Mouse (Mus musculus): ENCODE results near the gene Paqr5. TPM values are rescaled to one million over a fixed set of nuclear protein-coding genes. Genes with fewer than 3 reads are reported as not detected.

The Paqr5 gene
- polyA plus RNA-seq, 1 experiment = 0.02 TPM

GRCm38 (mm10) chr9:62035806-62036205 lies 9.2 kb upstream of the Paqr5 start:
- no peaks in the 10 kb centered on the region for H3K27me3 ChIP-seq (ENCODE audit: control insufficient read depth, insufficient read depth, insufficient read length)
- H3K79me2 ChIP-seq (ENCODE audit: control insufficient read depth, insufficient read depth) = no peaks in the 10 kb centered on the region
- no peaks in the 10 kb centered on the region for H3K36me3 ChIP-seq (ENCODE audit: control insufficient read depth, insufficient read depth)
- TF ChIP-seq MYOD1 (IDR thresholded peaks at IDR 0.05; ENCODE audit: control insufficient read depth in 1 of 3, insufficient read length in 2 of 3, low read depth in 2 of 3) (no peak), POLR2AphosphoS2 (IDR thresholded peaks at IDR 0.05; ENCODE audit: insufficient read length, low read depth) (no peak), REST (IDR thresholded peaks at IDR 0.05; ENCODE audit: insufficient read depth, insufficient read length) (no peak), MYOG (IDR thresholded peaks at IDR 0.05; ENCODE audit: control insufficient read depth in 1 of 3, insufficient read depth in 1 of 3, insufficient read length in 2 of 3, low read depth in 2 of 3) (no peak), TCF3 (IDR thresholded peaks at IDR 0.05; ENCODE audit: insufficient read length, low read depth) (no peak), TCF12 (IDR thresholded peaks at IDR 0.05; ENCODE audit: insufficient read depth, poor library complexity, severe bottlenecking) (no peak), E2F4 (IDR thresholded peaks at IDR 0.05; ENCODE audit: insufficient read depth) (no peak), SRF (IDR thresholded peaks at IDR 0.05; ENCODE audit: control insufficient read depth, insufficient read length, low read depth) (no peak), MAX (IDR thresholded peaks at IDR 0.05; ENCODE audit: low read depth) (no peak), CEBPB (IDR thresholded peaks at IDR 0.05; ENCODE audit: insufficient read depth, poor library complexity, severe bottlenecking) (no peak), USF1 (IDR thresholded peaks at IDR 0.05; ENCODE audit: low read depth) (no peak), POLR2A (IDR thresholded peaks at IDR 0.05; ENCODE audit: insufficient read length, low read depth) (no peak)
- H3K4me2 ChIP-seq (ENCODE audit: low read depth) = no peak overlapping the region
- H3K4me3 ChIP-seq = no peak overlapping the region
- no peak overlapping the region for H3ac ChIP-seq (ENCODE audit: control insufficient read depth, insufficient read length)

- H3ac ChIP-seq (ENCODE audit: control insufficient read depth, insufficient read length) = no peak overlapping the region
- no peak for TF ChIP-seq MYOG (IDR thresholded peaks at IDR 0.05; ENCODE audit: control insufficient read depth in 1 of 3, insufficient read depth in 1 of 3, insufficient read length in 2 of 3, low read depth in 2 of 3)
- no peak for TF ChIP-seq USF1 (IDR thresholded peaks at IDR 0.05; ENCODE audit: low read depth)
- no peak for TF ChIP-seq SRF (IDR thresholded peaks at IDR 0.05; ENCODE audit: control insufficient read depth, insufficient read length, low read depth)
- no peak for TF ChIP-seq MYOD1 (IDR thresholded peaks at IDR 0.05; ENCODE audit: control insufficient read depth in 1 of 3, insufficient read length in 2 of 3, low read depth in 2 of 3)
- TF ChIP-seq E2F4 (IDR thresholded peaks at IDR 0.05; ENCODE audit: insufficient read depth) = no peak
- TF ChIP-seq TCF12 (IDR thresholded peaks at IDR 0.05; ENCODE audit: insufficient read depth, poor library complexity, severe bottlenecking) = no peak
- no peak for TF ChIP-seq TCF3 (IDR thresholded peaks at IDR 0.05; ENCODE audit: insufficient read length, low read depth)
- no peak for TF ChIP-seq POLR2AphosphoS2 (IDR thresholded peaks at IDR 0.05; ENCODE audit: insufficient read length, low read depth)
- TF ChIP-seq REST (IDR thresholded peaks at IDR 0.05; ENCODE audit: insufficient read depth, insufficient read length) = no peak
- no peak for TF ChIP-seq CEBPB (IDR thresholded peaks at IDR 0.05; ENCODE audit: insufficient read depth, poor library complexity, severe bottlenecking)
- TF ChIP-seq MAX (IDR thresholded peaks at IDR 0.05; ENCODE audit: low read depth) = no peak
- no peak for TF ChIP-seq POLR2A (IDR thresholded peaks at IDR 0.05; ENCODE audit: insufficient read length, low read depth)
- H3K4me3 ChIP-seq = no peak overlapping the region
- no peaks in the 10 kb centered on the region for H3K79me2 ChIP-seq (ENCODE audit: control insufficient read depth, insufficient read depth)
- H3K4me2 ChIP-seq (ENCODE audit: low read depth) = no peak overlapping the region
- H3K36me3 ChIP-seq (ENCODE audit: control insufficient read depth, insufficient read depth) = no peaks in the 10 kb centered on the region
- H3K27me3 ChIP-seq (ENCODE audit: control insufficient read depth, insufficient read depth, insufficient read length) = peaks cover 15% of the 10 kb centered on the region
Measured at GRCm38 (mm10) chr9:62032206-62032605, 5.5 kb upstream of the Paqr5 start.

GRCm38 (mm10) chr9:62028072-62028471 lies 1.4 kb upstream of the Paqr5 start:
- Histone ChIP-seq H3K79me2 (ENCODE audit: control insufficient read depth, insufficient read depth) (no peaks in the 10 kb centered on the region), H3K36me3 (ENCODE audit: control insufficient read depth, insufficient read depth) (no peaks in the 10 kb centered on the region), H3K4me3 (no peak overlapping the region), H3ac (ENCODE audit: control insufficient read depth, insufficient read length) (no peak overlapping the region), H3K27me3 (ENCODE audit: control insufficient read depth, insufficient read depth, insufficient read length) (peaks cover 26% of the 10 kb centered on the region), H3K4me2 (ENCODE audit: low read depth) (no peak overlapping the region)
- TF ChIP-seq E2F4 (IDR thresholded peaks at IDR 0.05; ENCODE audit: insufficient read depth) (no peak), MYOG (IDR thresholded peaks at IDR 0.05; ENCODE audit: control insufficient read depth in 1 of 3, insufficient read depth in 1 of 3, insufficient read length in 2 of 3, low read depth in 2 of 3) (no peak), REST (IDR thresholded peaks at IDR 0.05; ENCODE audit: insufficient read depth, insufficient read length) (no peak), POLR2A (IDR thresholded peaks at IDR 0.05; ENCODE audit: insufficient read length, low read depth) (no peak), TCF12 (IDR thresholded peaks at IDR 0.05; ENCODE audit: insufficient read depth, poor library complexity, severe bottlenecking) (no peak), MAX (IDR thresholded peaks at IDR 0.05; ENCODE audit: low read depth) (no peak), SRF (IDR thresholded peaks at IDR 0.05; ENCODE audit: control insufficient read depth, insufficient read length, low read depth) (no peak), USF1 (IDR thresholded peaks at IDR 0.05; ENCODE audit: low read depth) (no peak), POLR2AphosphoS2 (IDR thresholded peaks at IDR 0.05; ENCODE audit: insufficient read length, low read depth) (no peak)

GRCm38 (mm10) chr9:62025056-62025455 lies 1.6 kb downstream of the Paqr5 start:
- H3ac ChIP-seq (ENCODE audit: control insufficient read depth, insufficient read length) = no peak overlapping the region
- no peak overlapping the region for H3K4me2 ChIP-seq (ENCODE audit: low read depth)
- no peaks in the 10 kb centered on the region for H3K36me3 ChIP-seq (ENCODE audit: control insufficient read depth, insufficient read depth)
- peaks cover 26% of the 10 kb centered on the region for H3K27me3 ChIP-seq (ENCODE audit: control insufficient read depth, insufficient read depth, insufficient read length)
- no peak for TF ChIP-seq TCF3 (IDR thresholded peaks at IDR 0.05; ENCODE audit: insufficient read length, low read depth)
- TF ChIP-seq MYOG (IDR thresholded peaks at IDR 0.05; ENCODE audit: control insufficient read depth in 1 of 3, insufficient read depth in 1 of 3, insufficient read length in 2 of 3, low read depth in 2 of 3) = no peak
- TF ChIP-seq REST (IDR thresholded peaks at IDR 0.05; ENCODE audit: insufficient read depth, insufficient read length) = no peak
- TF ChIP-seq POLR2AphosphoS2 (IDR thresholded peaks at IDR 0.05; ENCODE audit: insufficient read length, low read depth) = no peak
- TF ChIP-seq CEBPB (IDR thresholded peaks at IDR 0.05; ENCODE audit: insufficient read depth, poor library complexity, severe bottlenecking) = no peak
- no peak for TF ChIP-seq E2F4 (IDR thresholded peaks at IDR 0.05; ENCODE audit: insufficient read depth)
- no peak for TF ChIP-seq MYOD1 (IDR thresholded peaks at IDR 0.05; ENCODE audit: control insufficient read depth in 1 of 3, insufficient read length in 2 of 3, low read depth in 2 of 3)
- no peak for TF ChIP-seq SRF (IDR thresholded peaks at IDR 0.05; ENCODE audit: control insufficient read depth, insufficient read length, low read depth)
- TF ChIP-seq TCF12 (IDR thresholded peaks at IDR 0.05; ENCODE audit: insufficient read depth, poor library complexity, severe bottlenecking) = no peak
- TF ChIP-seq POLR2A (IDR thresholded peaks at IDR 0.05; ENCODE audit: insufficient read length, low read depth) = no peak
- no peak for TF ChIP-seq MAX (IDR thresholded peaks at IDR 0.05; ENCODE audit: low read depth)
- no peak for TF ChIP-seq USF1 (IDR thresholded peaks at IDR 0.05; ENCODE audit: low read depth)
- H3K4me3 ChIP-seq = no peak overlapping the region
- no peaks in the 10 kb centered on the region for H3K79me2 ChIP-seq (ENCODE audit: control insufficient read depth, insufficient read depth)

Measured in myocyte (in vitro differentiated cells).